15 mouse cellular contexts compared by ENCODE assay signal in the genomic region with DNA sequence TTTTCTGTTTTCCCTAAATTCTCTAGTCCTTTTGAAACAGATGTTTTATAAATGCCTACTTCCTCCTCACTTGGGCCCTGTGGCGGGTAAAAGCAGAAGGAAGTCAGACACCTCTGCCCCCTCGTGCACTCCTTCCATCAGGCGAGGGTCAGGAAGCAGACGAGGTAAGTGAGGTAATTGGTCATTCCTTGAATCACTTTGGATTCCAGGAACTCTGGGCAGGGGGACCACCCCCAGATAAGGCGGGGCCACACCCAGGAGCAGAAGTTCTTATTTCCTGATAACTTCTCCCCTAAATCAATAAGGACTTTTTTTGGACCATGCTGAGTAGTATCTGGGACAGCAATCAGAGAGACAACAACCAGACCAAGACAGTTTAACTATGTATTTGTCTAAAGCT. TPM values are rescaled to one million over a fixed set of nuclear protein-coding genes. Genes with fewer than 3 reads are reported as not detected.
A peak's percentile ranks its signal among the peaks of the same experiment; 100 is the strongest.
DNase-seq lines count a peak whose midpoint lies in the region; ATAC-seq and TF ChIP-seq lines count a peak whose summit lies in the region.
"Had no signal": no experiment of that assay in that cellular context is flagged by ENCODE, and none has a peak within 500 bp of the region (broad histone marks: within the 10 kb centered on the region; RNA-seq: fewer than 3 reads in every experiment).

No protein-coding gene starts in this region.

- H3K36me3 ChIP-seq in liver, embryonic 14.5 days (replicated peaks; ENCODE audit: control insufficient read depth, insufficient read depth, low read depth), result no peaks in the 10 kb centered on the region
- H3K36me3 ChIP-seq: forebrain, embryonic 10.5 days; heart, embryonic 12.5 days; hindbrain, embryonic 13.5 days; neural tube, embryonic 15.5 days had no signal

- WGBS in liver, embryonic 14.5 days (ENCODE audit: insufficient replicate concordance), result 3% methylated on average over 5 of the region's 5 CpGs

- no peak overlapping the region for H3K4me3 ChIP-seq in liver, embryonic 14.5 days (ENCODE audit: insufficient read depth in 1 of 2, low read depth in 2 of 2, low read length in 2 of 2)
- H3K4me3 ChIP-seq: forebrain, embryonic 10.5 days; heart, embryonic 12.5 days; hindbrain, embryonic 13.5 days; neural tube, embryonic 15.5 days had no signal

- intact Hi-C loops in gastrocnemius, postnatal 36 days (cut with DNase I), result loop anchor here (5.0 kb wide), 1 partner anchor 182 kb away; no protein-coding TSS in a partner anchor

- H3K9ac ChIP-seq in liver, embryonic 14.5 days (replicated peaks), result 0 out of 2 replicates have a peak overlapping the region, but pooled peaks have one; percentile 9
- H3K9ac ChIP-seq: heart, embryonic 12.5 days; hindbrain, embryonic 13.5 days; neural tube, embryonic 15.5 days had no signal

- no peak for TF ChIP-seq CTCF in liver, embryonic 14.5 days (IDR thresholded peaks at IDR 0.05; ENCODE audit: low read depth)

- TF ChIP-seq EP300 in liver, embryonic 14.5 days (IDR thresholded peaks at IDR 0.05; ENCODE audit: low read depth), result no peak

- H3K4me1 ChIP-seq in liver, embryonic 14.5 days (replicated peaks; ENCODE audit: control insufficient read depth in 2 of 2, insufficient read depth in 2 of 2, low read length in 1 of 2), result peaks cover 14 to 42% of the 10 kb centered on the region in 2 experiments

- no peaks in the 10 kb centered on the region for H3K27me3 ChIP-seq in liver, embryonic 14.5 days (ENCODE audit: control insufficient read depth, insufficient read depth, low read length)

- no peaks in the 10 kb centered on the region for H3K9me3 ChIP-seq in liver, embryonic 14.5 days (ENCODE audit: control insufficient read depth, low read length)
- H3K9me3 ChIP-seq: forebrain, embryonic 10.5 days; heart, embryonic 12.5 days; hindbrain, embryonic 13.5 days; neural tube, embryonic 15.5 days had no signal

- ATAC-seq in liver, embryonic 14.5 days (ENCODE audit: insufficient read depth), result peak; percentile 77
- 0 out of 2 replicates have a peak, but pooled peaks have one; percentile 28 for ATAC-seq in neutrophil, adult 5-6 weeks (ENCODE audit: extremely low read depth, insufficient number of reproducible peaks, low FRiP score, poor library complexity, severe bottlenecking)

- peak overlapping the region; percentile 25 for H3K27ac ChIP-seq in liver, embryonic 14.5 days
- H3K27ac ChIP-seq: forebrain, embryonic 10.5 days; hindbrain, embryonic 13.5 days; neural tube, embryonic 15.5 days had no signal

- H3K4me2 ChIP-seq in liver, embryonic 14.5 days (ENCODE audit: low read depth), result peak overlapping the region; percentile 25
- H3K4me2 ChIP-seq: heart, embryonic 12.5 days; hindbrain, embryonic 13.5 days; neural tube, embryonic 15.5 days had no signal

- peak; percentile 85 for DNase-seq in heart, adult 11 months
- no peak for DNase-seq in heart, adult 8-10 months (ENCODE audit: low spot score)
- peak; percentile 49 for DNase-seq in c-Kit-negative CD71-positive TER-119-positive erythroid progenitor cells, embryonic 14.5 days (ENCODE audit: low read depth, low spot score)
- peak in 2 of 3 experiments; percentile 33 to 56 for DNase-seq in liver, embryonic 14.5 days (ENCODE audit: low read depth in 3 of 3, low spot score in 3 of 3)
- DNase-seq in gastrocnemius, postnatal 36 days, result no peak
- no peak for DNase-seq in spleen, postnatal 10 days (ENCODE audit: low spot score in 2 of 2)
- no peak for DNase-seq in layer of hippocampus, adult 9-11 months
- DNase-seq: kidney, adult 9 months; midbrain, embryonic 14.5 days; right cerebral cortex, postnatal 4 days had no signal

RNA-seq across cellular contexts. Expression of a gene that starts 36.7 kb away (rescaled TPM):
- 10 to 100 TPM in 3 of 4 experiments, 1 to 10 TPM in 1; 9.4 to 12.9 (median 11.5) TPM for total RNA-seq in heart, adult 8-10 months (2022)
- polyA plus RNA-seq in liver, embryonic 14.5 days (2012; rRNA removed), result 0.90 and 1.1 TPM in 2 replicates
- polyA plus RNA-seq in liver, embryonic 14.5 days (2014; fragmentation: Nextera tagmentation; extraction: Ambion mirVana), result 5.2 and 5.6 TPM in 2 replicates
- total RNA-seq in neutrophil, adult 5-6 weeks (2017), result 47.4 and 51.4 TPM in 2 replicates
- 10 to 100 TPM; 11.2 to 12.6 TPM for total RNA-seq in gastrocnemius, postnatal 36 days (2021)

Comparison
In these comparisons a context has a peak if more than half of its experiments do, and no peak if none do; other contexts are left out.
1. DNase-seq: peak in heart, adult 11 months (single experiment), c-Kit-negative CD71-positive TER-119-positive erythroid progenitor cells, embryonic 14.5 days (single experiment) and liver, embryonic 14.5 days (2 of 3); none in heart, adult 8-10 months (single experiment), gastrocnemius, postnatal 36 days (0 of 2), spleen, postnatal 10 days (0 of 2) and layer of hippocampus, adult 9-11 months (single experiment).